In genomic region chr9:60224039-60224695, GRCm38 (mm10) we compare ENCODE assay signal across 12 mouse cellular contexts.
DNase-seq lines count a peak whose midpoint lies in the region; ATAC-seq and TF ChIP-seq lines count a peak whose summit lies in the region.
"Had no signal": no experiment of that assay in that cellular context is flagged by ENCODE, and none has a peak within 500 bp of the region (broad histone marks: within the 10 kb centered on the region; RNA-seq: fewer than 3 reads in every experiment).

No protein-coding gene starts in this region.

- H3K4me3 ChIP-seq in neural tube, embryonic 11.5 days (ENCODE audit: low read depth, low read length): no peak overlapping the region
- no peak overlapping the region for H3K4me3 ChIP-seq in embryonic facial prominence, embryonic 14.5 days (ENCODE audit: low read depth, low read length)
- no peak overlapping the region for H3K4me3 ChIP-seq in midbrain, embryonic 11.5 days (ENCODE audit: low read depth, low read length)
- no peak overlapping the region for H3K4me3 ChIP-seq in cerebellum, adult 2 months (replicated peaks; ENCODE audit: insufficient read depth, low read depth, low read length)
- H3K4me3 ChIP-seq: lung, embryonic 15.5 days had no signal

- TF ChIP-seq POLR2A in cerebellum, adult 2 months (IDR thresholded peaks at IDR 0.05; ENCODE audit: borderline replicate concordance, insufficient read depth, low read length): no peak

- H3K4me2 ChIP-seq in neural tube, embryonic 11.5 days (ENCODE audit: low read depth): no peak overlapping the region
- no peak overlapping the region for H3K4me2 ChIP-seq in embryonic facial prominence, embryonic 14.5 days (ENCODE audit: low read depth, low read length)
- H3K4me2 ChIP-seq in midbrain, embryonic 11.5 days: no peak overlapping the region
- H3K4me2 ChIP-seq: lung, embryonic 15.5 days had no signal

- no peaks in the 10 kb centered on the region for H3K9me3 ChIP-seq in neural tube, embryonic 11.5 days (ENCODE audit: control insufficient read depth, low read length)
- no peaks in the 10 kb centered on the region for H3K9me3 ChIP-seq in embryonic facial prominence, embryonic 14.5 days (ENCODE audit: control insufficient read depth, low read length)
- no peaks in the 10 kb centered on the region for H3K9me3 ChIP-seq in midbrain, embryonic 11.5 days (ENCODE audit: control insufficient read depth, low read length)
- H3K9me3 ChIP-seq: lung, embryonic 15.5 days had no signal

- H3K9ac ChIP-seq in neural tube, embryonic 11.5 days (ENCODE audit: low read length): no peak overlapping the region
- no peak overlapping the region for H3K9ac ChIP-seq in embryonic facial prominence, embryonic 14.5 days (ENCODE audit: low read depth, low read length)
- H3K9ac ChIP-seq in midbrain, embryonic 11.5 days (ENCODE audit: low read length): peak overlapping the region; percentile 26; the same call in 1 of the 2 replicates
- H3K9ac ChIP-seq: lung, embryonic 15.5 days had no signal

- no peak for TF ChIP-seq CTCF in cerebellum, adult 2 months (IDR thresholded peaks at IDR 0.05; ENCODE audit: borderline replicate concordance, insufficient read depth, low read depth, low read length)

- intact Hi-C loops in heart, postnatal 14 days (cut with DNase I): no loop called here

- peak overlapping the region; percentile 42; the same call in 1 of the 2 replicates for H3K27ac ChIP-seq in neural tube, embryonic 11.5 days (ENCODE audit: low read depth, low read length)
- H3K27ac ChIP-seq in embryonic facial prominence, embryonic 14.5 days (replicated peaks; ENCODE audit: low read depth, low read length): no peak overlapping the region
- H3K27ac ChIP-seq in midbrain, embryonic 11.5 days (ENCODE audit: low read depth, low read length): peak overlapping the region; percentile 37
- H3K27ac ChIP-seq in cerebellum, adult 2 months (ENCODE audit: insufficient read depth, low read length): no peak overlapping the region
- H3K27ac ChIP-seq: lung, embryonic 15.5 days had no signal

- peaks cover 5% of the 10 kb centered on the region; the same call in 1 of the 2 replicates for H3K4me1 ChIP-seq in neural tube, embryonic 11.5 days (ENCODE audit: control insufficient read depth, insufficient read depth, low read length)
- H3K4me1 ChIP-seq in embryonic facial prominence, embryonic 14.5 days (ENCODE audit: control insufficient read depth, insufficient read depth, low read length): peaks cover 29% of the 10 kb centered on the region
- H3K4me1 ChIP-seq in midbrain, embryonic 11.5 days (ENCODE audit: control insufficient read depth, insufficient read depth, low read length): peaks cover 19% of the 10 kb centered on the region; the same call in 1 of the 2 replicates
- H3K4me1 ChIP-seq in cerebellum, adult 2 months (ENCODE audit: control insufficient read depth, insufficient read depth, low read length): no peaks in the 10 kb centered on the region

- peak; percentile 79 for ATAC-seq in neural tube, embryonic 11.5 days (ENCODE audit: insufficient read depth, low FRiP score, low TSS enrichment)
- no peak; the same call in 1 of the 2 replicates for ATAC-seq in embryonic facial prominence, embryonic 14.5 days (ENCODE audit: low read depth)
- ATAC-seq in midbrain, embryonic 11.5 days (ENCODE audit: low FRiP score): peak; percentile 84
- ATAC-seq: Patski had no signal

- no peaks in the 10 kb centered on the region for H3K36me3 ChIP-seq in neural tube, embryonic 11.5 days (ENCODE audit: control insufficient read depth, insufficient read depth, low read length)
- no peaks in the 10 kb centered on the region for H3K36me3 ChIP-seq in embryonic facial prominence, embryonic 14.5 days (ENCODE audit: control insufficient read depth, insufficient read depth, low read length)
- H3K36me3 ChIP-seq in midbrain, embryonic 11.5 days (ENCODE audit: control insufficient read depth, insufficient read depth, low read length): no peaks in the 10 kb centered on the region
- H3K36me3 ChIP-seq: lung, embryonic 15.5 days had no signal

- H3K27me3 ChIP-seq in neural tube, embryonic 11.5 days (ENCODE audit: control insufficient read depth, insufficient read depth, low read length): no peaks in the 10 kb centered on the region
- no peaks in the 10 kb centered on the region for H3K27me3 ChIP-seq in embryonic facial prominence, embryonic 14.5 days (replicated peaks; ENCODE audit: control insufficient read depth, insufficient read depth, low read length)
- no peaks in the 10 kb centered on the region for H3K27me3 ChIP-seq in midbrain, embryonic 11.5 days (ENCODE audit: control insufficient read depth, insufficient read depth, low read length)
- no peaks in the 10 kb centered on the region for H3K27me3 ChIP-seq in cerebellum, adult 2 months (ENCODE audit: control insufficient read depth, insufficient read depth, low read length)
- H3K27me3 ChIP-seq: lung, embryonic 15.5 days; Patski had no signal

- peak; percentile 50 for DNase-seq in neural tube, embryonic 11.5 days (ENCODE audit: low spot score)
- DNase-seq in neural tube, embryonic 10.5 days (ENCODE audit: extremely low spot score, low spot score): no peak
- peak; percentile 55 for DNase-seq in embryonic facial prominence, embryonic 14.5 days (ENCODE audit: low spot score)
- DNase-seq in midbrain, embryonic 11.5 days (ENCODE audit: low spot score, missing footprints): peak; percentile 90
- no peak for DNase-seq in cerebellum, adult 2 months
- no peak for DNase-seq in heart, postnatal 14 days
- no peak for DNase-seq in heart, adult 18-20 months
- DNase-seq: cerebellum, adult 8-10 months; kidney, adult 8-10 months; thymus, postnatal 14 days had no signal

- 29% methylated on average over 6 of the region's 6 CpGs for WGBS in neural tube, embryonic 11.5 days
- 57% methylated on average over 6 of the region's 6 CpGs for WGBS in embryonic facial prominence, embryonic 14.5 days
- WGBS in midbrain, embryonic 11.5 days: 8% methylated on average over 6 of the region's 6 CpGs
- WGBS in cerebellum, adult 2 months: 72% methylated on average over 6 of the region's 6 CpGs

Comparison
In these comparisons a context has a peak if more than half of its experiments do, and no peak if none do; other contexts are left out.
1. DNase-seq: peak in neural tube, embryonic 11.5 days (single experiment), embryonic facial prominence, embryonic 14.5 days (single experiment) and midbrain, embryonic 11.5 days (single experiment); none in neural tube, embryonic 10.5 days (single experiment), cerebellum, adult 2 months (0 of 2), heart, postnatal 14 days (0 of 2) and heart, adult 18-20 months (0 of 2).
2. H3K27ac ChIP-seq: peak in neural tube, embryonic 11.5 days (single experiment) and midbrain, embryonic 11.5 days (single experiment); none in embryonic facial prominence, embryonic 14.5 days (single experiment) and cerebellum, adult 2 months (single experiment).